Mouse (Mus musculus): ENCODE results near the gene C1ql4.

Gene C1ql4

GRCm38 (mm10) chr15:99096061-99096793 is 8.6 kb upstream of the C1ql4 start:
- peaks cover 82% of the 10 kb centered on the region for H3K4me1 ChIP-seq (replicated peaks; ENCODE audit: low read depth, low read length)
- 0 out of 2 replicates have a peak, but pooled peaks cover 2% of the 10 kb centered on the region for H3K36me3 ChIP-seq (ENCODE audit: insufficient read depth, low read length)
- 0 out of 2 replicates have a peak, but pooled peaks cover 3% of the 10 kb centered on the region for H3K9me3 ChIP-seq (ENCODE audit: low read length)
- TF ChIP-seq POU5F1 (IDR thresholded peaks at IDR 0.05; ENCODE audit: borderline replicate concordance, low read length) (no peak), NANOG (IDR thresholded peaks at IDR 0.05; ENCODE audit: borderline replicate concordance, low read length) (no peak), CTCF (conservative IDR thresholded peaks at IDR 0.05; ENCODE audit: low read length) (no peak)
- H3K4me3 ChIP-seq (replicated peaks; ENCODE audit: low read length), result peak overlapping the region; percentile 57
- H3K27me3 ChIP-seq (ENCODE audit: insufficient read depth, low read length), result peaks cover 74% of the 10 kb centered on the region

- Histone ChIP-seq H3K36me3 (ENCODE audit: insufficient read depth, low read length) (no peaks in the 10 kb centered on the region), H3K9me3 (ENCODE audit: low read length) (0 out of 2 replicates have a peak, but pooled peaks cover 3% of the 10 kb centered on the region), H3K27me3 (ENCODE audit: insufficient read depth, low read length) (peaks cover 82% of the 10 kb centered on the region), H3K4me3 (replicated peaks; ENCODE audit: low read length) (peak overlapping the region; percentile 45; the same call in 1 of the 2 replicates), H3K4me1 (replicated peaks; ENCODE audit: low read depth, low read length) (peaks cover 77% of the 10 kb centered on the region)
- TF ChIP-seq POU5F1 (IDR thresholded peaks at IDR 0.05; ENCODE audit: borderline replicate concordance, low read length), result no peak
- TF ChIP-seq NANOG (IDR thresholded peaks at IDR 0.05; ENCODE audit: borderline replicate concordance, low read length), result no peak
These were observed 7.7 kb upstream of the C1ql4 start for GRCm38 (mm10) chr15:99095356-99095755.

- H3K36me3 ChIP-seq (ENCODE audit: insufficient read depth, low read length), result no peaks in the 10 kb centered on the region
- 0 out of 2 replicates have a peak, but pooled peaks cover 3% of the 10 kb centered on the region for H3K9me3 ChIP-seq (ENCODE audit: low read length)
- H3K4me1 ChIP-seq (replicated peaks; ENCODE audit: low read depth, low read length), result peaks cover 71% of the 10 kb centered on the region
- H3K4me3 ChIP-seq (replicated peaks; ENCODE audit: low read length), result peak overlapping the region; percentile 45
- H3K27me3 ChIP-seq (ENCODE audit: insufficient read depth, low read length), result peaks cover 88% of the 10 kb centered on the region
- no peak for TF ChIP-seq CTCF (conservative IDR thresholded peaks at IDR 0.05; ENCODE audit: low read length)
- TF ChIP-seq POU5F1 (IDR thresholded peaks at IDR 0.05; ENCODE audit: borderline replicate concordance, low read length), result no peak
- TF ChIP-seq NANOG (IDR thresholded peaks at IDR 0.05; ENCODE audit: borderline replicate concordance, low read length), result no peak
These were observed 7.1 kb upstream of the C1ql4 start for GRCm38 (mm10) chr15:99094631-99095270.

GRCm38 (mm10) chr15:99093291-99094258 is 6.0 kb upstream of the C1ql4 start:
- Histone ChIP-seq H3K9me3 (ENCODE audit: low read length) (0 out of 2 replicates have a peak, but pooled peaks cover 3% of the 10 kb centered on the region), H3K4me1 (replicated peaks; ENCODE audit: low read depth, low read length) (peaks cover 69% of the 10 kb centered on the region), H3K27me3 (ENCODE audit: insufficient read depth, low read length) (peaks cover 95% of the 10 kb centered on the region), H3K36me3 (ENCODE audit: insufficient read depth, low read length) (no peaks in the 10 kb centered on the region), H3K4me3 (replicated peaks; ENCODE audit: low read length) (peak overlapping the region; percentile 81)
- TF ChIP-seq CTCF (conservative IDR thresholded peaks at IDR 0.05; ENCODE audit: low read length) (peak; percentile 68), POU5F1 (IDR thresholded peaks at IDR 0.05; ENCODE audit: borderline replicate concordance, low read length) (no peak), NANOG (IDR thresholded peaks at IDR 0.05; ENCODE audit: borderline replicate concordance, low read length) (no peak)

GRCm38 (mm10) chr15:99092870-99093269 is 5.3 kb upstream of the C1ql4 start, which contains the start of gene Dnajc22:
TSS of gene Dnajc22 (plus strand) at chr15:99093170.
- TF ChIP-seq CTCF (conservative IDR thresholded peaks at IDR 0.05; ENCODE audit: low read length) (no peak), POU5F1 (IDR thresholded peaks at IDR 0.05; ENCODE audit: borderline replicate concordance, low read length) (no peak), NANOG (IDR thresholded peaks at IDR 0.05; ENCODE audit: borderline replicate concordance, low read length) (no peak)
- Histone ChIP-seq H3K36me3 (ENCODE audit: insufficient read depth, low read length) (no peaks in the 10 kb centered on the region), H3K9me3 (ENCODE audit: low read length) (0 out of 2 replicates have a peak, but pooled peaks cover 3% of the 10 kb centered on the region), H3K27me3 (ENCODE audit: insufficient read depth, low read length) (peaks cover 94% of the 10 kb centered on the region), H3K4me1 (replicated peaks; ENCODE audit: low read depth, low read length) (peaks cover 64% of the 10 kb centered on the region), H3K4me3 (replicated peaks; ENCODE audit: low read length) (peak within 1 kb of the TSS; percentile 81)

- H3K36me3 ChIP-seq (ENCODE audit: insufficient read depth, low read length), result peaks cover 2% of the 10 kb centered on the region
- H3K27me3 ChIP-seq (ENCODE audit: insufficient read depth, low read length), result peaks cover 84% of the 10 kb centered on the region
- H3K4me3 ChIP-seq (replicated peaks; ENCODE audit: low read length), result no peak overlapping the region
- TF ChIP-seq POU5F1 (IDR thresholded peaks at IDR 0.05; ENCODE audit: borderline replicate concordance, low read length), result no peak
- no peak for TF ChIP-seq CTCF (conservative IDR thresholded peaks at IDR 0.05; ENCODE audit: low read length)
- TF ChIP-seq NANOG (IDR thresholded peaks at IDR 0.05; ENCODE audit: borderline replicate concordance, low read length), result no peak
- peaks cover 38% of the 10 kb centered on the region for H3K4me1 ChIP-seq (replicated peaks; ENCODE audit: low read depth, low read length)
- peaks cover 10% of the 10 kb centered on the region for H3K9me3 ChIP-seq (ENCODE audit: low read length)
These were observed 1.5 kb upstream of the C1ql4 start for GRCm38 (mm10) chr15:99089069-99089468.

- TF ChIP-seq POU5F1 (IDR thresholded peaks at IDR 0.05; ENCODE audit: borderline replicate concordance, low read length) (no peak), CTCF (conservative IDR thresholded peaks at IDR 0.05; ENCODE audit: low read length) (0 out of 2 replicates have a peak, but pooled peaks have one; percentile 2)
- H3K36me3 ChIP-seq (ENCODE audit: insufficient read depth, low read length), result peaks cover 10% of the 10 kb centered on the region
- H3K9me3 ChIP-seq (ENCODE audit: low read length), result peaks cover 10% of the 10 kb centered on the region
- peaks cover 44% of the 10 kb centered on the region for H3K4me1 ChIP-seq (replicated peaks; ENCODE audit: low read depth, low read length)
- peak overlapping the region; percentile 77 for H3K4me3 ChIP-seq (replicated peaks; ENCODE audit: low read length)
- H3K27me3 ChIP-seq (ENCODE audit: insufficient read depth, low read length), result peaks cover 78% of the 10 kb centered on the region
These were observed 675 bp upstream of the C1ql4 start for GRCm38 (mm10) chr15:99088292-99088691.

Data from E14TG2a.4 (cell line).